Mouse (Mus musculus) thymus, postnatal 25 days (tissue): Measurements from ENCODE around the gene Pitpnc1.

Source experiments
- DNase-seq: peaks from one replicate; pipeline ENCODE4 v3.0.0; 2022

The Pitpnc1 gene

GRCm38 (mm10) chr11:107437723-107438122 lies 32.8 kb downstream of the Pitpnc1 start:
- no peak for DNase-seq

GRCm38 (mm10) chr11:107435776-107436449 lies 34.6 kb downstream of the Pitpnc1 start:
- no peak for DNase-seq

GRCm38 (mm10) chr11:107431197-107431965 lies 39.1 kb downstream of the Pitpnc1 start:
- no peak for DNase-seq

GRCm38 (mm10) chr11:107428011-107428410 lies 42.5 kb downstream of the Pitpnc1 start:
- DNase-seq, result no peak

GRCm38 (mm10) chr11:107424176-107424575 lies 46.3 kb downstream of the Pitpnc1 start:
- no peak for DNase-seq

- DNase-seq, result no peak
Observed at GRCm38 (mm10) chr11:107422356-107422754, 48.1 kb downstream of the Pitpnc1 start.

- peak; percentile 40 for DNase-seq
Observed at GRCm38 (mm10) chr11:107421751-107422355, 48.6 kb downstream of the Pitpnc1 start.

GRCm38 (mm10) chr11:107419925-107420324 lies 50.6 kb downstream of the Pitpnc1 start:
- no peak for DNase-seq

- DNase-seq, result peak; percentile 86
Observed at GRCm38 (mm10) chr11:107417041-107417583, 53.4 kb downstream of the Pitpnc1 start.

GRCm38 (mm10) chr11:107416561-107416926 lies 54.0 kb downstream of the Pitpnc1 start:
- peak; percentile 31 for DNase-seq

GRCm38 (mm10) chr11:107415901-107416560 lies 54.5 kb downstream of the Pitpnc1 start:
- DNase-seq, result peak; percentile 30

GRCm38 (mm10) chr11:107414996-107415747 lies 55.3 kb downstream of the Pitpnc1 start:
- DNase-seq, result no peak

- peak; percentile 81 for DNase-seq
Observed at GRCm38 (mm10) chr11:107413251-107413655, 57.2 kb downstream of the Pitpnc1 start.

- DNase-seq, result no peak
Observed at GRCm38 (mm10) chr11:107412128-107412527, 58.4 kb downstream of the Pitpnc1 start.

- DNase-seq, result no peak
Observed at GRCm38 (mm10) chr11:107411576-107411975, 58.9 kb downstream of the Pitpnc1 start.

GRCm38 (mm10) chr11:107410804-107411203 lies 59.7 kb downstream of the Pitpnc1 start:
- no peak for DNase-seq

- no peak for DNase-seq
Observed at GRCm38 (mm10) chr11:107410090-107410732, 60.3 kb downstream of the Pitpnc1 start.

GRCm38 (mm10) chr11:107408886-107409285 lies 61.6 kb downstream of the Pitpnc1 start:
- DNase-seq, result no peak

- DNase-seq, result no peak
Observed at GRCm38 (mm10) chr11:107407698-107408097, 62.8 kb downstream of the Pitpnc1 start.

- no peak for DNase-seq
Observed at GRCm38 (mm10) chr11:107405606-107406333, 64.7 kb downstream of the Pitpnc1 start.

- DNase-seq, result no peak
Observed at GRCm38 (mm10) chr11:107403309-107403708, 67.2 kb downstream of the Pitpnc1 start.
